Mouse (Mus musculus) left cerebral cortex, adult 9 months (tissue): ENCODE data around the gene Entpd6.

Experiments used
- DNase-seq, 2 experiments: peaks; one replicate each; pipeline ENCODE4 v3.0.0; 2022; ENCODE audit warnings: low spot score in 2 of 2

The Entpd6 gene

DNA sequence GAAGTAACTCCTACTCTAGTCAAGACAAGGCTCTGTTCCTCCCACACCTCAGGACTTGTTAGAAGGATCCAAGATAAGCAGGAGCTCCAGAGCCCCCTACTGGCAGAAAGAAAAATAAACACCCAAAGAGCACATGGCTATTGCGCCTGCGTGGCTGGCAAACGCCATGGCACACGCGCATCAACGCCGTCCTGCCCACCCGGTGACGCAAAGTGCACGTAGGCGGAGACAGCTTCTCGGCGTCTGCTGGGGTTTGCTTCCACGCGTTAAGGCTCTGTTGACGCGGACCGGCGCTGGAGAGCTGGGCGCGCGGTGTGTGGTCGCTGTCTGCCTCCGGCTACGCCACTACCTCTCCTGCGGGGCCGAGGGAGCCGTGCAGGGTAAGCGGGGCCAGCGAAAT lies at the start of gene Entpd6:
Entpd6 (plus strand) TSS at position 189 of the 400 bp plus-strand sequence.
- DNase-seq = peak; percentile 98 to 99

DNA sequence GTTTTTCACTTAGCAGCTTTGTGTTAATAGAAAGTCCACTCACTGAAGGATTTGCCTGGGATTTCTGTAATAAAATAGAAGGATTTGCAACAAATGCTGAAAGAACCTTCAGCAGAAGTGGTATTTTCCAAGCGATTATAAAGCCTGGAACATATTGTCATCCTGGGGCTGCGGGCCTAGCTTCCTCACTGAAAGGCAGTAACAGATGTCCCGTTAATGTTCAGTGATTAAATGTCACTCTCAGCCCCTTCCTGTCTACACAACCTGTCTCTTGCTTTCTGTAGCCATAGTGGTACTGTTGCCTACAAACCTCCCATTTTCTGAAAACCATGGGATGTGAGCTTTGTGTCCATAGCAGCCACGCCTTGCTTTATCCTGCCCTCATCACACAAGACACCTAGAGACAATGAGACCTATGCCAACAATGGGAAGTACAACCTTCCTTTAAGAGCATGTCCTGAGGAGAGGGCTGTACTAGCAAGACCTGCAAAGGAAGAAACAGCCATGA lies 36.6 kb upstream of the Entpd6 start:
- DNase-seq = no peak

DNA sequence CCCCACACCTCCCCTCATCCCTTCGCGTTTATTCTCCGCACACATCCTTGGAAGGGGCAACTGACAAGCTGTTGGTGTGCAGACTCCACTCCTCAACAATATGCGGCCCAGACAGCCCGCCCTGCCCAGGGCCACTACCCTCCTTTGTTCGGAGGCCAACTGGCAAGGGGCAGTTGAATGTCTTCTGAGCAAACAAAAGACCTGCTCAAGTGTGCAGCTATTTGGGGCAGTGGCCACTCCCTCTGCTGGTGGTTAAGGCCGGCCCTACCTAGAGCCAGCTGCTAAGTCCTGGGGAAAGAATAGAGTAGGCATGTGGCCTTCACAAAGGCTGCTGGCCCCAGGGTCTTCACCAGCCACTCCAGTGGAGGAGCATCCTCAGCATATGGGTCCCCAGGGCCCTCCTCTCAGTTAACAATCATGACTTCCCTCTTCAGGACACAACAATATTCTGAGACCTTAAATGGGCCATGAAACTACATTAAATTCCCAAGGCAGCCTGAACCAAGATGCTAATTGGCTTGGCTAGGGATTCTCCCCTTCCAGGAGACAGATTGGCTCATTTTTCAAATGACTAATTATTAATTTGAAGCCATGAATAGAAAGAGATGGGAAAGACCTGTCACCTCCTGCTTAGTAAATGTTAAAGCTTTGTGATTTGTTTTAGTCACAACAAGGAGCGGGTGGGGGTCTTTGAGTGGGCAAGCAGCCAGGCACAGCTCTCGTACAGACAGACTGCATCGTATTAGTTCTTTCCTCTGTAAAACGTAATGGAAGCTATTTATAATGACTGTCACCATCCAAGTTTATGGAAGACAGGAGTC lies 12.9 kb upstream of the Entpd6 start:
- DNase-seq = no peak

DNA sequence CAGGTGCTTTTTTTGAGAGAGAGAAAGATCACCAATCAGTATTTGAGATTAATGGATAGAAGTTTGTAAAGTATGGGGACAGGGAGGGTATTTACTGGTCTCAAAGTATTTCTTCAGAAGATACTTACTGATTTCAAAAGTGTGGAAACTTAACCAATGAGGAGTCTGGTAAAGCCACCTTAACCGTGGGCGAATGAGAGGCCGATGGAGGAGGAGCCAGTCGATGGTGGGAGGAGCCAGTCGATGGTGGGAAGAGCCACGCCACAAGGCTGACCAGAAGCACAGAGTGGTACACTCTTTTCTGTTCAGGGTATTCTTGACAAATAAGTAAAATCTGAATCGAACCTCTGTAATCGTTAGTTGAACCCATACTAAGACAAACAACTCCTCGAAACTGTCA lies 11.0 kb upstream of the Entpd6 start:
- no peak for DNase-seq

DNA sequence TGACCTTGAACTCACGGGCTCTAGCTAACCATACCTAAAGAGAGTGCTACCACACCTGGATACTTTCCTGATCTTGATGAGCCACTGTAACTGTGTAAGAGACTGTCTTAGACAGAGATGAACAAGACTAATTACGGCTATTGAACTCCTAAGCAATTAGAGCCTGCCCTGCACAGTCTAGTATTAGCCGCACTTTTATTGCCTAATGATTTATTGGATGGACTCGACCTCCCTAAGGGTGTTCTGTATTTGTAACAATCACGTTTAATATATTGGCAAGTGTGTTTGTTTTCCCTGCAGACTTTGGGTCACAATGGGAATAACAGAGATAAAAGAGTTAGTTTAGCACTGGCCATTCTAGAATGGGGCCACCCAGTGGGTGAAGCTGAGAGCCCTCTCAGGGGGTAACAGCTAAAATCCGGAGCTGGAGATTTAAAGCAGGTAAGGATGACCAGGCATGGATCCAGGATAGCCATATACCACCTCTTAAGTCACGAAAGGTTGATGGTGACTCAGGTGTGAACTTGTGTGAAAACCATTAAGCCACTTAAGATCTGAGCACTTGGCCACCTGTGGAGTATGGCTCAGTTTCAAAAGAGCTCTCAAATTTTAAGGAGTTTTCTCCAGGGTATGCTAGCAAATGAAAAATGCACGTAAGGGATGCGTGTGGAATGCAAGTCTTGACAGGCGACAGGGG lies 8.5 kb upstream of the Entpd6 start:
- no peak for DNase-seq

DNA sequence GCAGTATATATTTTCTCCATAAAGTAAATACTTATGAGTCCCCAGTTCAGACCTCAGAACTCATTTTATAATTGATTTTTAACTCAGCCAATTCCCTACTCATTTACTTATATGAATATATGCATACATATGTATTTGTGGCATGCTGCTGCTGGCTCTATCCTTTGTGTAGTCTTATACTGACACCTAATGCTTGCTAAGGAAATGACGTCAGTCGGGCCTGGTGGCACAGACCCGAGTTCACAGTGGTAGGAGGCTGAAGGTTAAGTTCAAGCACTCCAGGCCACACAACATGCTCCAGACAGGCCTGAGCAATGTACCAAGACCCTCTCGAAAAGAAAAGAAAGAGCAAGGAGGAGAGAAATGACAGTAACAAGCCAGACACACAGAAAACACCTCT lies 7.4 kb upstream of the Entpd6 start:
- no peak for DNase-seq

DNA sequence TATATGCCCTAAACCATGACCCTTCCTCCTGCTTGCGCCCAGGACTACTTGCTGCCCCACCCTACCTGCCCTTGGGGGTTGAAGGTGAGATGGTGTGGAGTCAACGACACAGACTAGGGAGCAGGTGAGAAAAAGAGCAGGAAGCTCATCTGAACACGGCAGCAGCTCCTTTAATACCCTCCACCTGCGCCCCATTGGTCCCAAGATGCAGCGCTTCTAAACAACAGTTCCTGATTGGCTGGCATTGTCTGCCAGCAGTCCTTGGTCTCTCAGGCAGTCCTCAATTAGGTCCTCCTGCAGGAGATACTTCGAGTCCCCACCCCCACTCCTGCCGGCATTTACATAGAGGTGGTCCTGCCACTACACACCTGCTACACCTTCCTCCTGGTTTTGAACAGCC lies 3.8 kb upstream of the Entpd6 start:
- DNase-seq = no peak

DNA sequence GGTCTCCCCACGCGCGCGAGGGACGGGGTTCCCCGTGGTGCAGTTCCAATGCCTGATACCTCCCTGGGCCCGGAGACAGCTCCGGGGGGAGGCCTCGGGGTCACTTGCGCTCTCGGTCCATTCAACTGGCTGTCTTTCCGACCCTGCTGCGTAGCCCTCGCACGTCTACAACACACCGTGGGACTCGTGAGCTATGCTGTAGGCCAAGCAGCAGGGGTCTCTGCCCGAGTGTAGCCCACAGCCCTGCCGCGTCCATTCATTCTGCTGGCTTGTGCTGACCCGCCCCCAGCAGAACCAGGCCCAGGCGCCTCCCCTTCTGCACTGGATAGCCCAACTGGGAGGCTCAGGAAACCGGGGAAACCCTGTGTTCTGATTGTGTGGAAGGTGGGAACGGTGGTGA lies 441 bp downstream of the Entpd6 start:
- DNase-seq = no peak

DNA sequence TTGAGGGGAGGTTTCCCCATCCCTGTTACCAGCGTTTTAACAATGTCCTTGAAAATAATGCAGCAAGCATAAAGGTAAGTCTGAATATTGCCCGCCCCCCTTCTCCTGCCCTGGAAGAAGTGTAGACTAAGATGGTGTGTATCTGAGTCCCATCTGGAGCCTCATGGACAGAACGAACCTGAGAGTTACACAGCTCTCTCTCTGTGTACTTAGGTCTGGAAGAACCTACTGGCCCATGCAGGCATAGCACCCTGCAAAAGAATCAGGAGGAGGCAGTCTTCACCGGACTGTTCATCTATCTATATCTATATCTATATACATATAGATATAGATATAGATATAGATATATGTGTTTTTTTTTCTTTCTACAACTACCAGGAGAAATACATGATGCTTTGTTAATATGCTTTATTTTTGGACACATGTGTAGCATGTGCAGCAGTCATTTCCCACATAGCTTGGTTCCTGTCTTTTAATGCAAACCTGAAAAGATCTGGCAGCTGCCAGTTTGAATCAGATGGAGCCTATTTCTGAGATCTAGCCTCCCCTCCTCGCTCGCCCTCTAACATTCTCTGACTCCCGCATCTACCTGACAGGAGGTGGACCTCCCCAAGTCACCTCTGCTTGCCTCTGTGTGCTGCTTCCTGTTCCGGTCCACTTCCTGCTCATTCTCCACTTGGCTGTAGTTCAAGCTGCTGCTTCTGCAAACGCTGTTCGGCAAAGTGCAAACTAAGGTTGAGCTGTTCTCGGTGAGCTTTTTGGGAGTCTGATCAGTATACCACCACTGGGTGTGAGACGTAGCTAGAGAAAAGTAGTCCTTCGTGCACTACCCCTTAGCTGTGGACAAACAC lies 1.5 kb downstream of the Entpd6 start:
- DNase-seq = no peak

DNA sequence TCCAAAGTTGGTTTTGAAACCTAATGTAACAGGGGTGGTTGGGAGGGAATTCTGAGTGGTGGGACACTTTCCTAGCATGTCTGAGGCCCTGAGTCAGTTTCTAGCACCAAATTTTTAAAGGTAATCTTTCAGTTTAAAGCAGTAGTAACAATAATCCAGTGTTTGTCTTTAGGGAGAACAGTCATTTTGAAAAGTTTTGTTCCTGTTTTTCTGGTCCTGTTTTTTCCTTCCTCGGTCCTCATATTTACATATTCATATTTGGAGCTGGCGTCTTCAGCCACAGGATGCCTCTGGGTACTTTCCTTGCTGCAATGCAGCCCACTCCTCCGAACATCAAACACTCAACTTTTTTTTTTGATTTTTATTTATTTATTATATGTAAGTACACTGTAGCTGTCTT lies 6.2 kb downstream of the Entpd6 start:
- no peak for DNase-seq

DNA sequence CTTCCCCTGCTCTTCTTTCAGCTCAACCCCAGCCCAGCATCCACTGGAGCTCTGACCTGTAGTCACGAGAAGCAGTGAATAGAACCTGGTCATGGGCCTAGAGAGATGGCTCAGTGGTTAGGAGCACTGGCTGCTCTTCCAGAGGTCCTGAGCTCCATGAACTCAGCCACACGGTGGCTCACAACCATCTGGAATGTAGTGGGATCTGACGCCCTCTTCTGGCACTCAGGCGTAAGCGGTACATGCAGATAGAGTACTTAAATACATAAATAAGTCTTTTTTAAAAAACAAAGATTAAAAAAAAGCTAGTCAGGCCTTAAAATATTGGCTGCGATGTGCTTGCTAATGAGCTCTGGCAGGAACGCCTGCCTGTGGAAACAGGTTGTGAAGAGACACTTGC lies 12.6 kb downstream of the Entpd6 start:
- no peak for DNase-seq

DNA sequence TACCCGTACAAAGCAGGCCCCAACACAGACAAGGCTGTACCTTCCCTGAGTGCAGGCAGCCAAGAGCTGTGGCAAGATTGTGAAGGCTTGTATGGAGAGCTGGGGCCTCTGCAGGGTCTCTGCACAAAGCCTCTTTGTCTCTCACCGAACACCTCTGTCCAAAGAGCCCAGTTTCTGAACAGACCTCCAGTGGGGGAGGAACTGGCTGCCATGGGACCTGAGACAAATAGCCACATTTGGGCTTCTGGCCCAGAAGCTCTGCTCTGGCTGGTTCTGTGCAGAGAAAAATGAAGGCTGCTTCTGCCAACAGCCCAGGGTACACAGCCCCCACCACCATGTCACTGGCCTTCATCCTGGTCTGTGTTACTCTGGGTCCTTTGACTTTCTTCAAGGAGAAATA lies 16.8 kb downstream of the Entpd6 start:
- peak in 1 of 2 experiments; percentile 47 for DNase-seq

DNA sequence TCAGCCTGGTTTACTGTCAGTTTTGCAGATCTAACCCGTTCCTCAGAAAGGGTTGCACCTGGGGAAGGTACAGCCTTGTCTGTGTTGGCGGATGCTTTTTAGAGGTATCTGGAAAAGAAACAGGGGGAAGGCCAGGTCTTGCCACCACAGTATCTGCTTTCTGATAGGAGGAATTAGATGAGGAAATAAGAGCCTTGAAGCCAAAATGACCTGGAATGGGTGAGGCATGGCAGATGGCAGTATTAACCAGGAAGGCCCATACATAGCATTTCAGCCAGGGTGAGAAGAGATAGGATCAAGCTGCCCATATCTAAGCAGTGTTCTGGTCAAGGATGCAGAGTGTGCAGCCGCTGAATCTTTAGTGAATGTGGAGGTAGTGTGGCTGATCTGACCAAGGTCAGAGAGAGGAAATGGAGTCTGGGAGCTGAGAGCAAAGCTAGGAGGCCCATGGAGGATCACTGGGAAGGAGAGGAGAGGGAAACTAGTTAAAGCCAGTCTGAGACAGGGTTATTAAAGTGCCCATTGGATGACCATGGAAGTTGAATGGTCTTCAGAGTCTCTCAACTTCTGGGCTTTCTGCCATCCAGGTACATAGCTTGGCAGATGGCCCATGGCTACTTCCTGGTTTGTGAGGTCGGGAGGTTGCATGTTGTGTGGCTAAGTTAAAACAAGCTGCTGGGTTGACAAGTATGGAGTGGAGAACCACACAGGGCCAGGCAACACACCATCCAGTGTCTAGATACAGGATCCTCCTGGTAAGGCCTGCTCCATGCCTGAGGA lies 17.4 kb downstream of the Entpd6 start:
- DNase-seq = no peak

DNA sequence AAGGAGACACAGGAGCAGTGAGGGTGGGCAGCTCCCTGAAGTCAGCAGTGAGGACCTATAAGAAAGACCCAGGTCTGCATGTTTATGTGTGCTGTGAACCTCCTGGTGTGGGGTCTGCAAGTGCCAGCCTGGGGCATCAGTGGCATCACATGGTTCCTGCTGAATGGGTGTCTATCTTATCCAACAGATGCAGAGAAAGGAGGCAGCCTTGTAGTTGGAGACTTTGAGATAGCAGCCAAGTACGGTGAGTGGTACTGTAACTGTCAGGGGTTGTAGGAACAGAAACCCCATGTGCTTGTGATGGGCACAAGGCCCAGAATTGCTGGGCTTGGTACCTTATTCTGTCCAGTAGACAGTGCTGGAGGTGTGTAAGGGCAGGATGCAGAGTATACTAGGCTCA lies 19.8 kb downstream of the Entpd6 start:
- DNase-seq = no peak

DNA sequence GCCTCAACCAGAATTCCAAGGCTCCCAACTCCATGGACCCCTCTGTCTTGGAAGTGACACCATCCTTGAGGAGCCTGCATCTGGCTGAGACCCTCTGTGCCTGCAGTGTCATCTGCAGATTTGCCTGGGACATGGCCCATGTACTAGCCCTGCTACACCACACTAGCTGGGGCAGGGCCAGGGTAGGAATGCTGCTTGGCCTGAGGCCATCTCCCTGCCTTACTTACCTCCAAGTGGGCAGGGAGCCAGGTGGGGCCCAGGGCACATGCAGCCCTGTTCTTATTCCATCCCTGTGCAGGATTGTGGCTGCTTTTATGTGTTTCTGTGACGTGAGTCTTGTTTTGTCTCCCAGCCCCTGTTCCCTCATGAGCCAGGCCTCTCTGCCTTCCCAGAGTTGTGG lies 21.9 kb downstream of the Entpd6 start:
- no peak for DNase-seq

DNA sequence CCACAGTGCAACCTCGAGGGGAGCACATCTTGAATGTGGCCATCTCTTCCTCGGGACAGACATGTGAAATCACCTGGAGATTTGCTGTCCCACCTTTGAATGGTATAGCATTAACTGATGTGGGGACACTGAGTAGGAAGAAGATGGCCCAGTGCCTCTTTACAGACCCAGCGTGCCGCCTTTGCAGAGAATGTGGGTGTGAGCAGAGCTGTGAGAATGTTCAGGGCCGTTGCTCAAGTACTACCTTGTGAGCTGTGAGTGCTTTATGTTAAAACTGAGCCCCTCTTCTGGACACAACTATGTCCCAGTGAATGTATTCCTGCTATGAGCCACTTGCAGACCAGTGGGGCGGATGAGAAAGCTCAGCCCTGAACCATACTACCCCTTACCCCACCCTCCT lies 22.3 kb downstream of the Entpd6 start:
- DNase-seq = no peak

DNA sequence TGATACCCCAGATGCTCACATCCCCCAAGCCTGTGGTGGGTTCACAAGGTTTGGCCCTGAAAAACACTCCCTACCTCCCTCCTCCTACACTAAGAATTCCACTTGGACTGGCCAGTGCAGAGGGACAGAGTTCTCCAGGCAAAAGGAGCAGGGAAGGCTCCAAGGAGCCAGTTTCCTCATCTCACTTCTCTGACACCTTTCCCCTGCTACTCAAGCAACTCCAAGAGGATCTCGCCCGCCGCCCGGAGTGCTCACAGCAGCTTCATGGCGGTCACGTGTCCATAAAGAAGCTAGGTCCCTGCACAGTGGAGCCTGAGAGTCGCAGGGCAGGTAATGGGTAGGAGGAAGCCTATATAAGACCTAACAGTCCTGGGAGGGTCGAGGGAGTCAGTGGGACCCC lies 23.2 kb downstream of the Entpd6 start:
- no peak for DNase-seq

DNA sequence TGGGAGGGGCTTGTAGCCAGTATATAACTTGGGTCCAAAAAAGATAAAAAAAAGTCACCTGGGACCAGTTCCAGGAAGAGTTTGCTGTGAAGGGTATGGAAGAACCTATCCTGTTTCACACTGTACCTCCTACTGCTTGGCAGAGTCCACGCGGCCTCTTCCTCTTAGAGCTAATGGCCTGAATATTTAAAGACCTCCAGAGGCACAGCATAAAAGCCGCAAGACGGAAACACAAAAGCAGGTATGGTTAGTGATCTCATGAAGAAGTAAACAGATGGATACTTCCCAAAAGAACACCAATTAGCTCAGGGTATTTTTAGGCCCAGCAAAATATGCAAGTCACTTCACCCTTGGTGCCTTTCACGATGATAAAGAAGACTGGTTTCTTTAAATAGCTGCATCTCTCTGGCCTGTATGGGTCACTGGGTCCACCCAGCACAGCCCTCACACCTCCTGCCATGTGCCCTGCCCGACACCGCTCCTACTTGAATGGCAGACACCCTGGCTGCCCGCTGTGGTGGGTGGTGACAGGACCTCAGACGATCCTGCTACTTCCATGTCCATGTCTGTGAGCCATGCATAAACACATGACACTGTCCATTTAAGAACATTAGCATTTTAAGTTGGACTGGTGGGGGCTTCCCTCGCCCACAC lies 23.8 kb downstream of the Entpd6 start:
- DNase-seq = no peak

DNA sequence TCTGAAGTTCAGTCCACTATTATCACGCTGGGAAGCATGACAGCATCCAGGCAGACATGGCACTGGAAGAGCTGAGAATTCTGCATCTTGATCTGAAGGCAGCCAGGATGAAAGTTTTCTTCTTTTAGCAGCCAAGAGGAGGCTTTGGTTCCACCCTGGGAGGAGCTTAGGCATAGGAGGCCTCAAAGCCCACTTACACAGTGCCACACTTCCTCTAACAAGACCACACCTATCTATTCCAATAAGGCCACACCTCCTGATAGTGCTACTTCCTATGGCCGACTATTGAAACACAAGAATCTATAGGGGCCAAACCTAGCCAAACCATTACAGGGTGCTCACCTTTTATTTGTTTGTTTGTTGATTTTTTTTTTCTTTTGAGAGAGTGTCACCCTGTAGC lies 34.0 kb downstream of the Entpd6 start:
- no peak for DNase-seq

DNA sequence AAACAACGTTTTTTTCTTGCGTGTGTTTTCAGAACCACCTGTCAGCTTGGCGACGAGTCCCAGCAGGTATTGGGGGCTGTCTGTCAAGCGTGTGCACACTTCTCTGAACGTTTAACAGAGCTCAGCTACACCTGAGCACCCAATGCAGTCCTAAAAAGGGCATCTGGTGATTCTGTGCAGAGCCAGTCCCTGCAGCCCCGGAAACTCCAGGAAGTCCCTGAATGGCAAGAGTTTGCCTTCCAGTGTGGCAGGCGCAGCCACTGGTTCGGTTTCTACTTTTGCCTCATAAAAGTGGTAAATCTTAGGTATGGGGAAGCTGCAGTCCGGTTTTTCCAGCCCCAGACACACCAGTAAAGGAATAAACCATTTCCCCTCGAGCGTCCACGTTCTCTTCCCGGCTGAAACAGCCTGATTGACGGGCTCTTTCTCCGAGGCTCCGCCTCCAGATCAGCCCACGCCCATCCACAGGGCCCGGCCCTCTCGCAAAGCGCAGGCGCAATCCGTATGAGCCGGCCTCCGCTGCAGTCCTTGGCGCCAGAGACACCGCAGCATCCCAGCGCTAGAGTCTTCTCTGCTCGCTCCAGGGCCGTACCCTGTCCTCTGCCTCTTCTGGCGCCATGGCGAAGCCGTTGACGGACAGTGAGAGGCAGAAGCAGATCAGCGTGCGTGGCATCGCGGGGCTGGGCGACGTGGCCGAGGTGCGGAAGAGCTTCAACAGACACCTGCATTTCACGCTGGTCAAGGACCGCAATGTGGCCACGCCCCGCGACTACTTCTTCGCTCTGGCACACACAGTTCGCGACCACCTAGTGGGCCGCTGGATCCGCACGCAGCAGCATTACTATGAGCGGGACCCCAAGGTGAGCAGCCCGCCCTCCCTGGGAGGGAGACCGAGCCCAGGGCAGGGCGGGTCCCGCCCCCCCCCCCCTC lies 37.7 kb downstream of the Entpd6 start, which contains the start of gene Pygb:
Pygb (plus strand) TSS at position 485 of the 930 bp plus-strand sequence.
- peak in 1 of 2 experiments; percentile 81 for DNase-seq
